8 mouse cellular contexts compared by ENCODE assay signal in genomic region chr16:90934687-90935328, GRCm38 (mm10). TPM values are rescaled to one million over a fixed set of nuclear protein-coding genes. Genes with fewer than 3 reads are reported as not detected.
DNase-seq lines count a peak whose midpoint lies in the region; ATAC-seq lines count a peak whose summit lies in the region.

Gene Cfap298 (minus strand): TSS chr16:90935114.

- peak within 1 kb of the TSS; percentile 86 for H3K4me3 ChIP-seq in heart, embryonic 14.5 days (ENCODE audit: control insufficient read depth in 1 of 2, insufficient read depth in 1 of 2, low read depth in 1 of 2, low read length in 2 of 2)
- peak within 1 kb of the TSS; percentile 84 for H3K4me3 ChIP-seq in liver, embryonic 13.5 days (replicated peaks)
- H3K4me3 ChIP-seq in stomach, embryonic 16.5 days (replicated peaks; ENCODE audit: low read length) = peak within 1 kb of the TSS; percentile 87

- H3K36me3 ChIP-seq in heart, embryonic 14.5 days (ENCODE audit: control insufficient read depth, insufficient read depth, low read length) = peaks cover 26% of the 10 kb centered on the region
- H3K36me3 ChIP-seq in liver, embryonic 13.5 days = peaks cover 26% of the 10 kb centered on the region
- H3K36me3 ChIP-seq in stomach, embryonic 16.5 days (ENCODE audit: control insufficient read depth, insufficient read depth, low read length) = no peaks in the 10 kb centered on the region

- under 1% methylated on average over 56 of the region's 56 CpGs for WGBS in heart, embryonic 14.5 days
- under 1% methylated on average over 56 of the region's 56 CpGs for WGBS in liver, embryonic 13.5 days (ENCODE audit: insufficient replicate concordance)
- WGBS in stomach, embryonic 16.5 days = under 1% methylated on average over 56 of the region's 56 CpGs

- DNase-seq in c-Kit-negative CD71-positive TER-119-positive erythroid progenitor cells, embryonic 14.5 days (ENCODE audit: low read depth, low spot score) = peak; percentile 89
- DNase-seq in fibroblast of lung, adult 2 months (ENCODE audit: low read depth) = peak; percentile 76
- peak; percentile 96 for DNase-seq in kidney, postnatal 14 days
- peak; percentile 80 for DNase-seq in liver, embryonic 13.5 days
- peak; percentile 99 for DNase-seq in neural tube, embryonic 10.5 days (ENCODE audit: extremely low spot score, low spot score)

- H3K4me2 ChIP-seq in heart, embryonic 14.5 days (ENCODE audit: low read length) = peak within 1 kb of the TSS; percentile 71
- H3K4me2 ChIP-seq in liver, embryonic 13.5 days = peak within 1 kb of the TSS; percentile 94
- H3K4me2 ChIP-seq in stomach, embryonic 16.5 days (ENCODE audit: low read depth, low read length) = peak within 1 kb of the TSS; percentile 82

- peak; percentile 98 for ATAC-seq in CD4-positive, CD25-positive, alpha-beta regulatory T cell, adult 4 months
- peak; percentile 92 for ATAC-seq in heart, embryonic 14.5 days (ENCODE audit: insufficient number of reproducible peaks, insufficient read depth, low FRiP score, low read depth)
- peak; percentile 93 for ATAC-seq in liver, embryonic 13.5 days (ENCODE audit: low read depth)
- ATAC-seq in stomach, embryonic 16.5 days (ENCODE audit: insufficient read depth, low FRiP score) = peak; percentile 98

- no peaks in the 10 kb centered on the region for H3K27me3 ChIP-seq in heart, embryonic 14.5 days (ENCODE audit: control insufficient read depth, insufficient read depth, low read length)
- no peaks in the 10 kb centered on the region for H3K27me3 ChIP-seq in liver, embryonic 13.5 days
- H3K27me3 ChIP-seq in stomach, embryonic 16.5 days (ENCODE audit: control insufficient read depth, insufficient read depth, low read length) = no peaks in the 10 kb centered on the region

- peaks cover 2 to 3% of the 10 kb centered on the region in 2 experiments; a peak in 1 of 4 replicates for H3K4me1 ChIP-seq in heart, embryonic 14.5 days (ENCODE audit: control insufficient read depth in 2 of 2, insufficient read depth in 2 of 2, low read length in 2 of 2)
- H3K4me1 ChIP-seq in liver, embryonic 13.5 days (replicated peaks) = peaks cover 15% of the 10 kb centered on the region
- peaks cover 3% of the 10 kb centered on the region; the same call in 1 of the 2 replicates for H3K4me1 ChIP-seq in stomach, embryonic 16.5 days (ENCODE audit: control insufficient read depth, insufficient read depth, low read length)

- H3K27ac ChIP-seq in heart, embryonic 14.5 days (replicated peaks in 1 of 2; ENCODE audit: control insufficient read depth in 1 of 2, insufficient read depth in 1 of 2, low read depth in 2 of 2, low read length in 2 of 2) = peak within 1 kb of the TSS; percentile 76 to 86
- peak within 1 kb of the TSS; percentile 82 for H3K27ac ChIP-seq in liver, embryonic 13.5 days
- peak within 1 kb of the TSS; percentile 83 for H3K27ac ChIP-seq in stomach, embryonic 16.5 days (ENCODE audit: low read length)

- H3K9me3 ChIP-seq in heart, embryonic 14.5 days (ENCODE audit: control insufficient read depth, low read length) = no peaks in the 10 kb centered on the region
- no peaks in the 10 kb centered on the region for H3K9me3 ChIP-seq in liver, embryonic 13.5 days (replicated peaks)
- H3K9me3 ChIP-seq in stomach, embryonic 16.5 days (replicated peaks; ENCODE audit: control insufficient read depth, low read length) = no peaks in the 10 kb centered on the region

- peak within 1 kb of the TSS; percentile 83 for H3K9ac ChIP-seq in heart, embryonic 14.5 days (ENCODE audit: low read length)
- H3K9ac ChIP-seq in liver, embryonic 13.5 days = peak within 1 kb of the TSS; percentile 87
- H3K9ac ChIP-seq in stomach, embryonic 16.5 days (ENCODE audit: low read length) = peak within 1 kb of the TSS; percentile 83

RNA-seq across cellular contexts. Expression of gene Cfap298, which starts in this region (rescaled TPM):
- polyA plus RNA-seq in CD4-positive, CD25-positive, alpha-beta regulatory T cell, adult 4 months (2017; shearing (Covaris generic)) = 10 to 100 TPM; 20.2 to 22.6 TPM
- polyA plus RNA-seq in heart, embryonic 14.5 days (2014; fragmentation: Nextera tagmentation; extraction: Ambion mirVana) = 35.6 and 36.6 TPM in 2 replicates
- 33.2 and 39.9 TPM in 2 replicates for polyA plus RNA-seq in liver, embryonic 13.5 days (2015; fragmentation: Nextera tagmentation; extraction: Ambion mirVana)
- polyA plus RNA-seq in stomach, embryonic 16.5 days (2015; fragmentation: Nextera tagmentation; extraction: Ambion mirVana) = 35.1 and 37.3 TPM in 2 replicates

Comparison
In these comparisons a context has a peak if more than half of its experiments do, and no peak if none do; other contexts are left out.
1. Peak in every context shown above with its lines: DNase-seq, ATAC-seq, H3K4me3 ChIP-seq and H3K27ac ChIP-seq.